Mouse (Mus musculus) forebrain, embryonic 11.5 days (tissue): ENCODE data around the gene Rhod. TPM values are rescaled to one million over a fixed set of nuclear protein-coding genes. Genes with fewer than 3 reads are reported as not detected.

Source experiments
- ATAC-seq: fragments of 200-750 bp; cut with Nextera tagmentation; replicated peaks from 2 replicates; pipeline ENCODE4 v1.8.0; 2017; ENCODE audit warnings: moderate TSS enrichment; ENCODE audit not compliant: low FRiP score
- DNase-seq: peaks from one replicate; pipeline ENCODE4 v3.0.0-alpha.2; 2017; ENCODE audit warnings: low spot score
- H3K27ac ChIP-seq: fragments of 300-500 bp; sonication (generic); 2 replicates; pipeline ENCODE4 v1.5.1; 2014; ENCODE audit warnings: low read depth, low read length
- H3K27me3 ChIP-seq: fragments of 300-500 bp; sonication (generic); 2 replicates; pipeline ENCODE4 v1.6.1; 2014; ENCODE audit warnings: mild to moderate bottlenecking, low read length, mixed read lengths; ENCODE audit not compliant: control insufficient read depth, insufficient read depth
- H3K36me3 ChIP-seq: fragments of 300-500 bp; sonication (generic); 2 replicates; pipeline ENCODE4 v1.6.1; 2014; ENCODE audit warnings: mild to moderate bottlenecking, low read length, moderate library complexity, mixed read lengths; ENCODE audit not compliant: control insufficient read depth, insufficient read depth
- H3K4me1 ChIP-seq: fragments of 300-500 bp; sonication (generic); replicated peaks from 2 replicates; pipeline ENCODE4 v1.6.1; 2014; ENCODE audit warnings: low read length, mixed read lengths; ENCODE audit not compliant: control insufficient read depth, insufficient read depth
- H3K4me2 ChIP-seq: fragments of 300-500 bp; sonication (generic); 2 replicates; pipeline ENCODE4 v1.6.1; 2014; ENCODE audit warnings: low read depth, mild to moderate bottlenecking, low read length, moderate library complexity, mixed read lengths; ENCODE audit not compliant: severe bottlenecking
- H3K4me3 ChIP-seq: fragments of 300-500 bp; sonication (generic); 2 replicates; pipeline ENCODE4 v1.5.1; 2014; ENCODE audit warnings: low read depth, low read length
- H3K9ac ChIP-seq: fragments of 300-500 bp; sonication (generic); 2 replicates; pipeline ENCODE4 v1.6.1; 2014; ENCODE audit warnings: low read length
- H3K9me3 ChIP-seq: fragments of 300-500 bp; sonication (generic); 2 replicates; pipeline ENCODE4 v1.6.1; 2016; ENCODE audit warnings: low read length, mixed read lengths; ENCODE audit not compliant: control insufficient read depth
- WGBS: fragments of 180-500 bp; shearing (Covaris S2); extraction: QIAGEN DNeasy Blood & Tissue Kit; methylation state at CpG from one replicate; pipeline ENCODE4 v1.1.7; 2014; 5-methylcytosine and 5-hydroxymethylcytosine counted together
- polyA plus RNA-seq: library from polyadenylated mRNA; unstranded; fragments of >200 nt; fragmentation: Nextera tagmentation; extraction: Ambion mirVana; gene quantifications from 2 replicates; pipeline ENCODE4 v1.2.1, GENCODE M21; 2014

Gene Rhod
- polyA plus RNA-seq, 1 experiment from 2014 or later, result 10.9 TPM

DNA sequence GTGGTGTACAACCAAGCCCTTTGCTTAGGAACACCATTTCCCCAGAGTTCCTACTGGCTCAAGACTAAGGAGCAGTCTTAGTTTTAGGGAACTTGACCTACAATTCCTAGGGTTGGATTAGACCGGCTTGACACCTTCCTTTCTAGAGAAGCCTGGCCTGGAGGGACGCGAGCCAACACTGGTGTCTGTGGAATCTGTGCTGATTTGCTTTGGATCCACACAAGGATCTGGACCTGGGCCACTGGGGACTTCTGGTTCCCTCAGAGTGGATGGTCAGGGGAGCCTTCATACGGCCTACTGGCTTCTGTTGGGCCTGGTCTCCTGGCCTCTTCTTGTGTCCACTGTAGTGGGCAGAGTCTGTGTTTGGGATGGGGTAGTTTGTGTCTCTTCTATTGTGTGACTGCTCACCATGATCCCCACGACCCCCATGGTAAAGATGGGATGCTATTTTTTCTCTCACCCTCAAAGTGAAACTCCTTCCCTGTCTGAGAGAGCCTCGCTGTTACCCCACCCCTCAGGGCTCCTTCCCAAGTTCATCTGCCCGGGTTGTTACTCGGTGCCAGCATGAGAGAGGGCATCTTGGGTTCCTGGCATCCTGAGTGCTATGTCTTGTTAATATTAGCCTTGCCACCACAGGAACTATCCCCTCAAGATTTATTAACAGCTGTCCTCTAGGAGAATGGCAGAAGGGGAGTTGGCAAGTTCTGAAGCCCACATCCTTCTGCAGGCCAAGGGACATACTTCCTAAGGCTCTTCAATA, 7.6 kb upstream of the Rhod start:
- H3K4me3 ChIP-seq, result no peak overlapping the region
- no peak overlapping the region for H3K27ac ChIP-seq
- H3K27me3 ChIP-seq, result no peaks in the 10 kb centered on the region
- peaks cover under 1% of the 10 kb centered on the region; the same call in 1 of the 2 replicates for H3K4me1 ChIP-seq
- DNase-seq, result no peak
- no peak overlapping the region for H3K4me2 ChIP-seq
- no peak for ATAC-seq
- no peaks in the 10 kb centered on the region for H3K9me3 ChIP-seq
- 84% methylated on average over 8 of the region's 8 CpGs for WGBS
- H3K36me3 ChIP-seq, result no peaks in the 10 kb centered on the region
- H3K9ac ChIP-seq, result no peak overlapping the region

DNA sequence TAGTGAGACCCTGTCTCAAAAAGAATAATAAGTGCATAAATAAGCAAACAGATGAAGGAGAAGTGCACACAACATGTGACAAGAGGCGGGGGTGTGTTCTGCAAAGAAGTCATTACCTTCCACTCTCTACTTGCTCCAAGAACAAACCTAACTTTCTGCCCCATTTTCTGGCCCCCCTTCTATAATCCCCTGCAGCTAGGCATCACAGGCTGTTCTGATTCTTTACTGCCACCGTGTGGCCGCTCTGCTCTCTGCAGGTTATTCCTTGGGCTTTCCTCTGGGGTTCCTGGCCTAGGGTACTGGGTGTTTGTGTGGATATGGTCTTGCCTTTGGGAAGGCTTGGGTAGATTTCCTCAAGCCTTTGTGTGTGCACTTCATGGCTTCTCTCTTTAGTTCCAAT, 3.2 kb upstream of the Rhod start:
- no peak for ATAC-seq
- Histone ChIP-seq H3K27ac (no peak overlapping the region), H3K4me2 (no peak overlapping the region), H3K4me1 (peaks cover 4% of the 10 kb centered on the region; the same call in 1 of the 2 replicates), H3K4me3 (no peak overlapping the region), H3K9ac (no peak overlapping the region), H3K27me3 (peaks cover 11% of the 10 kb centered on the region), H3K9me3 (no peaks in the 10 kb centered on the region), H3K36me3 (no peaks in the 10 kb centered on the region)
- 13% methylated on average over 3 of the region's 3 CpGs for WGBS
- peak; percentile 85 for DNase-seq

DNA sequence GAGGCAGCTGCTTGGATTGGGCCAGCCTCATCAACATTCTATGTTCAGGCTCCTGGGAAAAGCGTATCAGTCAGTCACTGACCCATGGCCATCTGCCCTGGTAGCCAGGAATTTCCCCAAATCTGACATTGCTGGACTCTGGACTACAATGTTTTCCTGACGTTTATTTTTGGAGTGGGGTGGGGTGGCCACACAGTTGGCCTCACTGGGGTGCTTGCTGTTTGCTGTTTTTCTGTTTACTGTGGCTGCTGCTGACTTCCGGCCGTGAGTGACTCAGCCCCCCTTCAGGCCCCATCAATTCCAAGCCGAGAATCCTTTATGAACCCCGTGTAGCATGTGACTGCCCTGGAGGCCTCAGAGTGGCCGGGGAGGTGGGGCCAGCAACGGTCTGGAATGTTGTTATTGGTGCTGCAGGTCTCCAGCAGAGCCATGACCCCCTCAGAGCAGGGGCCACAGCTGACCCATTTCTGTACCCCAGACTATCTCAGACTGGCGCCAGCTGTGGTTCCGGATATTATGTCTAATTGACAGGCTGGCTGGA, 2.5 kb upstream of the Rhod start:
- Histone ChIP-seq H3K4me2 (no peak overlapping the region), H3K9me3 (no peaks in the 10 kb centered on the region), H3K27me3 (peaks cover 11% of the 10 kb centered on the region), H3K27ac (no peak overlapping the region), H3K4me3 (no peak overlapping the region), H3K4me1 (peaks cover 4% of the 10 kb centered on the region; the same call in 1 of the 2 replicates), H3K36me3 (no peaks in the 10 kb centered on the region), H3K9ac (no peak overlapping the region)
- ATAC-seq (no peak), DNase-seq (peak; percentile 59)
- 47% methylated on average over 10 of the region's 10 CpGs for WGBS

DNA sequence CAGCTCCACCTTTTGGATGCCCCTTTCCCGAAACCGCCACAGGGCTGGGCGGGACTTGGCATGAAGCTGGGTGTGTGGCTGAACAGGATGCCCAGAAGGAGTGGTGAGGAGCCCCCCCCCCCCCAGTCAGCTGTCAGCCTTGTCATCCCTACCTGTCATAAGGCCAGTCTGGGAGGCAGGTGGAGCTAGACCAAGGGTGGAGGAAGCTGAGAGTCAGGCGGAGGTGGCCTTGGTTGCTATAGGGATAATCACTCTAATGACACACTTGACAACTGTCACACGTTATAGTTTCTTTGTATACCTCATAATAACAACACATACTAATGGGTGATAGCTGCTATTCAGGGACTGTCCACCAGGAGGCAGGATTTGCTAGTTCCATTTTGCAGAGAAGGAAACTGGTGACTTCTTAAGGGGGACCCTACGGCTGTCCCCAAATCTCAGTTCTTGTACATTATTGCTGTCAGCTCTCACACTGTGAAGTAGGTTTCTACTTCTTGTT, 1.9 kb upstream of the Rhod start:
- Histone ChIP-seq H3K4me2 (no peak overlapping the region), H3K4me3 (no peak overlapping the region), H3K27ac (no peak overlapping the region), H3K9ac (no peak overlapping the region), H3K4me1 (peaks cover 4% of the 10 kb centered on the region; the same call in 1 of the 2 replicates), H3K36me3 (no peaks in the 10 kb centered on the region), H3K27me3 (peaks cover 11% of the 10 kb centered on the region), H3K9me3 (no peaks in the 10 kb centered on the region)
- DNase-seq (peak; percentile 78), ATAC-seq (0 out of 2 replicates have a peak, but pooled peaks have one; percentile 30)
- 22% methylated on average over 6 of the region's 6 CpGs for WGBS

DNA sequence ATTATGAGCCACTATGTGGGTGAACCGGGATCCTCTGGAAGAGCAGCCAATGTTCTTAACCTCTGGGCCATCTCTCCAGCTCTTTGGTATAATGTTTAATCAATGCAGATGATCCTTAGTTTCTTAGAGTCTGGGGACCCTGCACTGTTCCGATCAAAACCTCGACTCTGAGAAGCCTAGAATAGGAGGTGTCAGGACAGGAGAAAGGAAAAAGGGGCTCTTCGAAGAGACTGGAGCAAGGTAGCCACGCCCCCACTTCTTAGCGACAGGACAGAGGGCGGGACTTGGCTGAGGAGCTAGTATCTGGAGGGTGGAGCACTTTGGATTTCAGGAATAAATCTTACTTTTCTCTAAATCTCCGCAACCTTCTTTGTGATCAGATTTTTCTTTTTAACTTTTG, 990 bp upstream of the Rhod start:
- ATAC-seq (no peak), DNase-seq (peak; percentile 59)
- Histone ChIP-seq H3K27ac (no peak overlapping the region), H3K4me3 (no peak overlapping the region), H3K4me2 (no peak overlapping the region), H3K9ac (no peak overlapping the region), H3K27me3 (peaks cover 11% of the 10 kb centered on the region), H3K4me1 (peaks cover 4% of the 10 kb centered on the region; the same call in 1 of the 2 replicates), H3K36me3 (no peaks in the 10 kb centered on the region), H3K9me3 (no peaks in the 10 kb centered on the region)
- WGBS, result 10% methylated on average over 8 of the region's 8 CpGs

DNA sequence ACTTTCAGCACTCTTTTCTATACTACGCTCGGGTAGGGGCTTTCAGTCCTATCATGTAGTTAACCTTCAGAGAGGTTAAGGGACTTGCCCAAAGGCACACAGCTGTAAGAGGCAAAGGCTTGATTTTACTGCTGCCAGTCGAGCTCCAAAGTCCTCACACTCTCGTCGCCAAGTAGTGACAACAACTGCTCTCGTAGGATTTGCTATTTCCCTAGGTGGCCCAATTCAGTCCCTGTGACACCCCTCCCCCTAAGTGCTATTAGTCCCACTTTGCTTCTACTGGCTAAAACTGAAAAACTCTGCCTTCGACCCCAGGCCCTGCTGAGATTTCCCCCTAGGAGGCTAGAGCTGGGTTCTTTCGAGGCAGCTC, 456 bp downstream of the Rhod start:
- Histone ChIP-seq H3K27me3 (peaks cover 11% of the 10 kb centered on the region), H3K36me3 (no peaks in the 10 kb centered on the region), H3K4me3 (peak overlapping the region; percentile 57), H3K4me1 (peaks cover 4% of the 10 kb centered on the region; the same call in 1 of the 2 replicates), H3K9me3 (no peaks in the 10 kb centered on the region), H3K9ac (peak overlapping the region; percentile 66), H3K27ac (no peak overlapping the region), H3K4me2 (peak overlapping the region; percentile 92)
- DNase-seq, result no peak
- no peak for ATAC-seq
- WGBS, result 6% methylated on average over 8 of the region's 8 CpGs

DNA sequence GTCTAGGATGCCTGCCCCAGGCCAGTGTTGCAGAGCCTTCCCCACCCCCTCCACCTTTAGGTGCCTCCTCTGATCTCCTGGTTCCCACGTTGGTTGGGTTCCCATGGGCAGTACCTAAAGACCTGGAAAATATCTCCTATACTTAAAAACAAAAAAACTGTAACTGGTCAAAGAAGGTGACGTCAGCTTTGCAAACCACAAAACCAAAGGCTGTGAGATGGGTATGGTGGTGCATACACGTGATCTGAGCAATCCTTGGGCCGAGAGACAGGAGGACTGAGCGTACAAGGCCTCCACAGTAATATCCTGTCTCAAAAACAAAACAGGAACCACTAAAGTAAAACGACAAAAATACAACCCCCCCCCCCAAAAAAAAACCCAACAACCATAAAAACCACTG, 1.3 kb downstream of the Rhod start:
- Histone ChIP-seq H3K4me1 (peaks cover 4% of the 10 kb centered on the region; the same call in 1 of the 2 replicates), H3K9me3 (no peaks in the 10 kb centered on the region), H3K36me3 (no peaks in the 10 kb centered on the region), H3K27ac (no peak overlapping the region), H3K9ac (no peak overlapping the region), H3K27me3 (peaks cover 11% of the 10 kb centered on the region), H3K4me3 (no peak overlapping the region), H3K4me2 (no peak overlapping the region)
- ATAC-seq, result no peak
- DNase-seq, result no peak
- 75% methylated on average over 6 of the region's 6 CpGs for WGBS

DNA sequence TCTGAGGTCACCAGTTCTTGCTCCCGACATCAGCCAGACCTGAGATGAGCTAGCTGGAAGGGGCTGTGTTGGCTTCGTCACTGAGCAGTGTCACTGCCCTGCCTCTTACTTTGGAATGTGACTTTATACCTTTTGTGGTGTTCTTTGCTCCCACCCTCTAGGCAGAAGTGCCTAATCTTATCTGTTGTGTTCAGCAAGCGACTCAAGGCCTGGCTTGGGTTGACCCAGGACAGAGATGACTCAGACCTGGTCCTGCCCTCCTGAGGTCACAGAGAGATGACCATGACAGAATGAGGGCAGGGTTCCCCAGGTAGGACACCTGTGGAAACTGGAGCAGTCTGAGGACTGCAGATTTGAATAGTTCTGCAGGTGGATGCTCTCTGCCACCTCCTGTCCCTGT, 3.0 kb downstream of the Rhod start:
- Histone ChIP-seq H3K36me3 (no peaks in the 10 kb centered on the region), H3K4me1 (peaks cover 2% of the 10 kb centered on the region; the same call in 1 of the 2 replicates), H3K27ac (no peak overlapping the region), H3K9me3 (no peaks in the 10 kb centered on the region), H3K27me3 (peaks cover 11% of the 10 kb centered on the region), H3K9ac (no peak overlapping the region), H3K4me2 (no peak overlapping the region), H3K4me3 (no peak overlapping the region)
- WGBS, result 91% methylated on average over 3 of the region's 3 CpGs
- DNase-seq (no peak), ATAC-seq (no peak)
